Mouse (Mus musculus): ENCODE measurements around the gene Mpig6b.

Mpig6b gene

GRCm38 (mm10) chr17:35060071-35060470 is 5.9 kb downstream of the Mpig6b start:
- no peak for DNase-seq (ENCODE audit: low spot score in 2 of 2)

- DNase-seq (ENCODE audit: low spot score in 2 of 2) = peak; percentile 78 to 80
Observed at GRCm38 (mm10) chr17:35058911-35059892, 6.8 kb downstream of the Mpig6b start, which contains the start of gene Ddah2. TSS of gene Ddah2 (plus strand) at chr17:35059035.

- no peak for DNase-seq (ENCODE audit: low spot score in 2 of 2)
Observed at GRCm38 (mm10) chr17:35058316-35058715, 7.7 kb downstream of the Mpig6b start.

- DNase-seq (ENCODE audit: low spot score in 2 of 2) = no peak
Observed at GRCm38 (mm10) chr17:35057090-35057489, 8.9 kb downstream of the Mpig6b start.

GRCm38 (mm10) chr17:35055691-35056495 is 10.1 kb downstream of the Mpig6b start:
- DNase-seq (ENCODE audit: low spot score in 2 of 2) = no peak

- DNase-seq (ENCODE audit: low spot score in 2 of 2) = no peak
Observed at GRCm38 (mm10) chr17:35052271-35052798, 13.6 kb downstream of the Mpig6b start.

- DNase-seq (ENCODE audit: low spot score in 2 of 2) = peak in 1 of 2 experiments; percentile 66
Observed at GRCm38 (mm10) chr17:35051156-35052086, 14.6 kb downstream of the Mpig6b start.

- DNase-seq (ENCODE audit: low spot score in 2 of 2) = peak; percentile 69 to 77
Observed at GRCm38 (mm10) chr17:35050126-35050750, 15.7 kb downstream of the Mpig6b start.

- no peak for DNase-seq (ENCODE audit: low spot score in 2 of 2)
Observed at GRCm38 (mm10) chr17:35049561-35050016, 16.4 kb downstream of the Mpig6b start, which contains the start of gene Clic1. TSS of gene Clic1 (plus strand) at chr17:35049966.

- no peak for DNase-seq (ENCODE audit: low spot score in 2 of 2)
Observed at GRCm38 (mm10) chr17:35048932-35049440, 17.0 kb downstream of the Mpig6b start.

GRCm38 (mm10) chr17:35048149-35048931 is 17.6 kb downstream of the Mpig6b start:
- DNase-seq (ENCODE audit: low spot score in 2 of 2) = no peak

GRCm38 (mm10) chr17:35047688-35048087 is 18.3 kb downstream of the Mpig6b start:
- no peak for DNase-seq (ENCODE audit: low spot score in 2 of 2)

GRCm38 (mm10) chr17:35046681-35047455 is 19.1 kb downstream of the Mpig6b start, which contains the start of gene Msh5:
TSS of gene Msh5 (minus strand) at chr17:35046745.
- DNase-seq (ENCODE audit: low spot score in 2 of 2) = peak; percentile 90 to 95

- no peak for DNase-seq (ENCODE audit: low spot score in 2 of 2)
Observed at GRCm38 (mm10) chr17:35045807-35046680, 19.9 kb downstream of the Mpig6b start.

GRCm38 (mm10) chr17:35044904-35045806 is 20.8 kb downstream of the Mpig6b start:
- DNase-seq (ENCODE audit: low spot score in 2 of 2) = no peak

GRCm38 (mm10) chr17:35043794-35044193 is 22.2 kb downstream of the Mpig6b start:
- DNase-seq (ENCODE audit: low spot score in 2 of 2) = no peak
